Mouse (Mus musculus): ENCODE data around the gene Prg2.

Gene Prg2

DNA sequence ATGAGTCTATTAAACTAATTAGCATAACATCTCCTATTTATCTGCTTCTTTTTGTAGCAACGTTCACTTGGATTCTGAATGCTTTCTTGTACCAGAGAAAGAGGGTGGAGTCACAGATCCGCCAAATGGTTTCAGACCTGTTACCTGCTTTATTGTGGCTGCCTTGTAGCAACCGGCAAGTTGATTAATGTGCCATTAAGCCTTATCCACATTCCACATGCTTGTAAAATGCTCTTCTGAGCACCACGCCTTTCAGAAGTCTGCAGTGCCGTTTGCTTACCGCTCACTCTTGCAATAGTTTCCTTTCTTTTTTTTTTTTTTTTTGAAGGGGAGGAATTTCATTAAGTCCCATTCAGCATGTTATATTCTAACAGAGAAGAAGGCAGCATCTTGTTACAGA is 49.6 kb downstream of the Prg2 start:
- DNase-seq (ENCODE audit: low read depth), result no peak

DNA sequence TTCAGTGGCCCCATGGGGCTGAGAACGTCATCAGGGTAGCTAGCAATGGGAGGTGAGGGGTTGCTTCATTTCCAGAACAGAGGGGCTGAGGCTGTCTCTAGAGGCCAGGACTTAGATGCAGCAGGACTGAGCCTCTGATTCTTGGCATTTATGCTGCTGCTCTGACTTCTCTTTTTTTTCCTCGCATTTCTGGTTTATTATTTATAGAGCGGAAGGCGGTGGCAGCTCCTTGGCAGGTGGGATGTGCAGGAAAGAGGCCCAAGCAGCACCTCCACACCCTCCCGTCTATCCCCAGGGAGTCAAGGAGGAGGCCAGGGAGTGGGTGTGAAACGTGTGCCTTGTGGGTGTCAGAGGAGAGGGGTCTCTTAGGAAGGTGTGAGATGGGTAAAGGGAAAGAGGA is 50.7 kb downstream of the Prg2 start:
- no peak for DNase-seq (ENCODE audit: low read depth)

DNA sequence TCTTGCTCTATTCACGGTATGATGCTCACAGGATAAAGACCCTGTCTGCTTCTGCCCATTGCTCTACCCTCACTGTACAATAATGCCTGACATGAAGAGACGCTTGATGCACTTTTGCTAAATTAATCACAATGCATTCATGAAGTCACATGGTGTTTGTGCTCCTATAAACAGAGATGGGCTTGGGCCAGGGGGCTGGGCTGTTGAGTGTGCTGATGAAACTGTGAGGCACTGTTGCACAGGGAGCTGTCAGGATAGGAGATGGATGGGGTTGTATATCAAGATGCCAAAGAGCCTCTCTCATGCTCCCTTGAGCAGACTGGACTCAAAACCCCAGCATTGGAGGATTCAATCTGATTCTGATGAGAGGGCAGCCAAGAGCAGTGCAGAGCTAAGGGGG is 52.9 kb downstream of the Prg2 start:
- DNase-seq (ENCODE audit: low read depth), result no peak

All from naive thymus-derived CD4-positive, alpha-beta T cell, adult 2 months (primary cell).